Mouse (Mus musculus): ENCODE measurements around the gene Dapk1. TPM values are rescaled to one million over a fixed set of nuclear protein-coding genes. Genes with fewer than 3 reads are reported as not detected.
A peak's percentile ranks its signal among the peaks of the same experiment; 100 is the strongest.

Gene Dapk1
- polyA plus RNA-seq, 1 experiment from 2014 or later = 40.8 TPM

- H3K9ac ChIP-seq (ENCODE audit: low read length) = no peak overlapping the region
- H3K27ac ChIP-seq (ENCODE audit: low read length) = peak overlapping the region; percentile 25; the same call in 1 of the 2 replicates
- no peak for ATAC-seq (ENCODE audit: low read depth)
- no peak overlapping the region for H3K4me2 ChIP-seq (ENCODE audit: low read depth, low read length)
- H3K4me3 ChIP-seq (ENCODE audit: low read length) = no peak overlapping the region
- peaks cover 40% of the 10 kb centered on the region for H3K4me1 ChIP-seq (replicated peaks; ENCODE audit: control insufficient read depth, insufficient read depth, low read length)
- H3K27me3 ChIP-seq (ENCODE audit: control insufficient read depth, insufficient read depth, low read depth, low read length) = no peaks in the 10 kb centered on the region
- 68% methylated on average over 10 of the region's 10 CpGs for WGBS
- H3K9me3 ChIP-seq (ENCODE audit: control insufficient read depth, low read length) = no peaks in the 10 kb centered on the region
- H3K36me3 ChIP-seq (ENCODE audit: control insufficient read depth, insufficient read depth, low read length) = 0 out of 2 replicates have a peak, but pooled peaks cover 3% of the 10 kb centered on the region
Measured at GRCm38 (mm10) chr13:60664816-60665215, 63.1 kb downstream of the Dapk1 start.

- Histone ChIP-seq H3K9ac (ENCODE audit: low read length) (no peak overlapping the region), H3K4me3 (ENCODE audit: low read length) (no peak overlapping the region), H3K4me2 (ENCODE audit: low read depth, low read length) (no peak overlapping the region), H3K36me3 (ENCODE audit: control insufficient read depth, insufficient read depth, low read length) (0 out of 2 replicates have a peak, but pooled peaks cover 3% of the 10 kb centered on the region), H3K9me3 (ENCODE audit: control insufficient read depth, low read length) (no peaks in the 10 kb centered on the region), H3K4me1 (replicated peaks; ENCODE audit: control insufficient read depth, insufficient read depth, low read length) (peaks cover 39% of the 10 kb centered on the region), H3K27ac (ENCODE audit: low read length) (peak overlapping the region; percentile 25; the same call in 1 of the 2 replicates), H3K27me3 (ENCODE audit: control insufficient read depth, insufficient read depth, low read depth, low read length) (no peaks in the 10 kb centered on the region)
- ATAC-seq (ENCODE audit: low read depth) = no peak
- 92% methylated on average over 4 of the region's 4 CpGs for WGBS
Measured at GRCm38 (mm10) chr13:60665402-60665801, 63.7 kb downstream of the Dapk1 start.

GRCm38 (mm10) chr13:60668036-60668435 lies 66.3 kb downstream of the Dapk1 start:
- Histone ChIP-seq H3K27ac (ENCODE audit: low read length) (no peak overlapping the region), H3K27me3 (ENCODE audit: control insufficient read depth, insufficient read depth, low read depth, low read length) (no peaks in the 10 kb centered on the region), H3K4me2 (ENCODE audit: low read depth, low read length) (no peak overlapping the region), H3K4me3 (ENCODE audit: low read length) (no peak overlapping the region), H3K9ac (ENCODE audit: low read length) (no peak overlapping the region), H3K9me3 (ENCODE audit: control insufficient read depth, low read length) (no peaks in the 10 kb centered on the region), H3K4me1 (replicated peaks; ENCODE audit: control insufficient read depth, insufficient read depth, low read length) (peaks cover 47% of the 10 kb centered on the region), H3K36me3 (ENCODE audit: control insufficient read depth, insufficient read depth, low read length) (0 out of 2 replicates have a peak, but pooled peaks cover 3% of the 10 kb centered on the region)
- ATAC-seq (ENCODE audit: low read depth) = no peak
- 64% methylated on average over 6 of the region's 6 CpGs for WGBS

GRCm38 (mm10) chr13:60670605-60671004 lies 68.9 kb downstream of the Dapk1 start:
- H3K27ac ChIP-seq (ENCODE audit: low read length) = peak overlapping the region; percentile 92
- H3K4me3 ChIP-seq (ENCODE audit: low read length) = no peak overlapping the region
- peaks cover 55% of the 10 kb centered on the region for H3K4me1 ChIP-seq (replicated peaks; ENCODE audit: control insufficient read depth, insufficient read depth, low read length)
- H3K36me3 ChIP-seq (ENCODE audit: control insufficient read depth, insufficient read depth, low read length) = 0 out of 2 replicates have a peak, but pooled peaks cover 3% of the 10 kb centered on the region
- no peak for ATAC-seq (ENCODE audit: low read depth)
- H3K4me2 ChIP-seq (ENCODE audit: low read depth, low read length) = peak overlapping the region; percentile 1; the same call in 1 of the 2 replicates
- H3K9me3 ChIP-seq (ENCODE audit: control insufficient read depth, low read length) = no peaks in the 10 kb centered on the region; the same call in 1 of the 2 replicates
- WGBS = 31% methylated on average over 10 of the region's 10 CpGs
- no peaks in the 10 kb centered on the region for H3K27me3 ChIP-seq (ENCODE audit: control insufficient read depth, insufficient read depth, low read depth, low read length)
- no peak overlapping the region for H3K9ac ChIP-seq (ENCODE audit: low read length)

- H3K27ac ChIP-seq (ENCODE audit: low read length) = peak overlapping the region; percentile 92
- H3K36me3 ChIP-seq (ENCODE audit: control insufficient read depth, insufficient read depth, low read length) = 0 out of 2 replicates have a peak, but pooled peaks cover 3% of the 10 kb centered on the region
- no peak overlapping the region for H3K4me2 ChIP-seq (ENCODE audit: low read depth, low read length)
- H3K4me3 ChIP-seq (ENCODE audit: low read length) = no peak overlapping the region
- WGBS = 49% methylated on average over 10 of the region's 10 CpGs
- H3K4me1 ChIP-seq (replicated peaks; ENCODE audit: control insufficient read depth, insufficient read depth, low read length) = peaks cover 60% of the 10 kb centered on the region
- no peaks in the 10 kb centered on the region for H3K27me3 ChIP-seq (ENCODE audit: control insufficient read depth, insufficient read depth, low read depth, low read length)
- peak overlapping the region; percentile 2; the same call in 1 of the 2 replicates for H3K9ac ChIP-seq (ENCODE audit: low read length)
- ATAC-seq (ENCODE audit: low read depth) = no peak
- H3K9me3 ChIP-seq (ENCODE audit: control insufficient read depth, low read length) = no peaks in the 10 kb centered on the region; the same call in 1 of the 2 replicates
Measured at GRCm38 (mm10) chr13:60671235-60671634, 69.5 kb downstream of the Dapk1 start.

- Histone ChIP-seq H3K27ac (ENCODE audit: low read length) (peak overlapping the region; percentile 92), H3K9ac (ENCODE audit: low read length) (0 out of 2 replicates have a peak overlapping the region, but pooled peaks have one; percentile 9), H3K4me2 (ENCODE audit: low read depth, low read length) (no peak overlapping the region; the same call in 1 of the 2 replicates), H3K4me3 (ENCODE audit: low read length) (no peak overlapping the region), H3K9me3 (ENCODE audit: control insufficient read depth, low read length) (no peaks in the 10 kb centered on the region; the same call in 1 of the 2 replicates), H3K4me1 (replicated peaks; ENCODE audit: control insufficient read depth, insufficient read depth, low read length) (peaks cover 60% of the 10 kb centered on the region), H3K27me3 (ENCODE audit: control insufficient read depth, insufficient read depth, low read depth, low read length) (no peaks in the 10 kb centered on the region), H3K36me3 (ENCODE audit: control insufficient read depth, insufficient read depth, low read length) (peaks cover 3% of the 10 kb centered on the region; the same call in 1 of the 2 replicates)
- WGBS = 50% methylated on average over 8 of the region's 8 CpGs
- ATAC-seq (ENCODE audit: low read depth) = peak; percentile 56
Measured at GRCm38 (mm10) chr13:60672287-60672686, 70.5 kb downstream of the Dapk1 start.

- Histone ChIP-seq H3K9me3 (ENCODE audit: control insufficient read depth, low read length) (no peaks in the 10 kb centered on the region; the same call in 1 of the 2 replicates), H3K9ac (ENCODE audit: low read length) (no peak overlapping the region), H3K36me3 (ENCODE audit: control insufficient read depth, insufficient read depth, low read length) (peaks cover 3% of the 10 kb centered on the region; the same call in 1 of the 2 replicates), H3K27me3 (ENCODE audit: control insufficient read depth, insufficient read depth, low read depth, low read length) (no peaks in the 10 kb centered on the region), H3K4me3 (ENCODE audit: low read length) (no peak overlapping the region), H3K4me1 (replicated peaks; ENCODE audit: control insufficient read depth, insufficient read depth, low read length) (peaks cover 58% of the 10 kb centered on the region), H3K4me2 (ENCODE audit: low read depth, low read length) (no peak overlapping the region), H3K27ac (ENCODE audit: low read length) (peak overlapping the region; percentile 92)
- ATAC-seq (ENCODE audit: low read depth) = no peak
- WGBS = 70% methylated on average over 11 of the region's 11 CpGs
Measured at GRCm38 (mm10) chr13:60672882-60673675, 71.3 kb downstream of the Dapk1 start.

- H3K36me3 ChIP-seq (ENCODE audit: control insufficient read depth, insufficient read depth, low read length) = peaks cover 3% of the 10 kb centered on the region; the same call in 1 of the 2 replicates
- peak overlapping the region; percentile 49; the same call in 1 of the 2 replicates for H3K9ac ChIP-seq (ENCODE audit: low read length)
- H3K4me3 ChIP-seq (ENCODE audit: low read length) = no peak overlapping the region
- no peaks in the 10 kb centered on the region; the same call in 1 of the 2 replicates for H3K9me3 ChIP-seq (ENCODE audit: control insufficient read depth, low read length)
- H3K27ac ChIP-seq (ENCODE audit: low read length) = peak overlapping the region; percentile 92
- peaks cover 57% of the 10 kb centered on the region for H3K4me1 ChIP-seq (replicated peaks; ENCODE audit: control insufficient read depth, insufficient read depth, low read length)
- H3K4me2 ChIP-seq (ENCODE audit: low read depth, low read length) = 0 out of 2 replicates have a peak overlapping the region, but pooled peaks have one; percentile 27
- ATAC-seq (ENCODE audit: low read depth) = no peak
- WGBS = 7% methylated on average over 2 of the region's 2 CpGs
- H3K27me3 ChIP-seq (ENCODE audit: control insufficient read depth, insufficient read depth, low read depth, low read length) = no peaks in the 10 kb centered on the region
Measured at GRCm38 (mm10) chr13:60674301-60674700, 72.6 kb downstream of the Dapk1 start.

GRCm38 (mm10) chr13:60674911-60675310 lies 73.2 kb downstream of the Dapk1 start:
- ATAC-seq (ENCODE audit: low read depth) = peak; percentile 63
- H3K27me3 ChIP-seq (ENCODE audit: control insufficient read depth, insufficient read depth, low read depth, low read length) = no peaks in the 10 kb centered on the region
- H3K4me2 ChIP-seq (ENCODE audit: low read depth, low read length) = peak overlapping the region; percentile 27; the same call in 1 of the 2 replicates
- H3K4me3 ChIP-seq (ENCODE audit: low read length) = no peak overlapping the region; the same call in 1 of the 2 replicates
- no peaks in the 10 kb centered on the region; the same call in 1 of the 2 replicates for H3K9me3 ChIP-seq (ENCODE audit: control insufficient read depth, low read length)
- WGBS = 14% methylated on average over 9 of the region's 9 CpGs
- H3K27ac ChIP-seq (ENCODE audit: low read length) = peak overlapping the region; percentile 92
- peaks cover 55% of the 10 kb centered on the region for H3K4me1 ChIP-seq (replicated peaks; ENCODE audit: control insufficient read depth, insufficient read depth, low read length)
- peaks cover 3% of the 10 kb centered on the region; the same call in 1 of the 2 replicates for H3K36me3 ChIP-seq (ENCODE audit: control insufficient read depth, insufficient read depth, low read length)
- H3K9ac ChIP-seq (ENCODE audit: low read length) = peak overlapping the region; percentile 49; the same call in 1 of the 2 replicates

Data from lung, embryonic 16.5 days (tissue).